Mouse (Mus musculus): ENCODE data around the gene Aff1. TPM values are rescaled to one million over a fixed set of nuclear protein-coding genes. Genes with fewer than 3 reads are reported as not detected.

Aff1 gene
- polyA plus RNA-seq, 1 experiment from 2014 or later: 1.9 TPM

- H3K4me1 ChIP-seq (ENCODE audit: control insufficient read depth, insufficient read depth, low read depth, low read length): no peaks in the 10 kb centered on the region
- no peak overlapping the region for H3K4me3 ChIP-seq (ENCODE audit: low read length)
- no peak for ATAC-seq
- no peaks in the 10 kb centered on the region for H3K9me3 ChIP-seq (ENCODE audit: control insufficient read depth, low read length)
- no peak overlapping the region for H3K27ac ChIP-seq (ENCODE audit: low read depth, low read length)
- H3K4me2 ChIP-seq (ENCODE audit: low read length): no peak overlapping the region
- WGBS: 82% methylated on average over 2 of the region's 2 CpGs
- no peak overlapping the region for H3K9ac ChIP-seq (ENCODE audit: low read depth, low read length)
- H3K36me3 ChIP-seq (ENCODE audit: control insufficient read depth, insufficient read depth, low read length): no peaks in the 10 kb centered on the region
- no peaks in the 10 kb centered on the region for H3K27me3 ChIP-seq (replicated peaks; ENCODE audit: control insufficient read depth, insufficient read depth, low read length)
Measured at GRCm38 (mm10) chr5:103665876-103666275, 26.3 kb upstream of the Aff1 start.

- no peak overlapping the region for H3K9ac ChIP-seq (ENCODE audit: low read depth, low read length)
- ATAC-seq: no peak
- WGBS: 78% methylated on average over 3 of the region's 3 CpGs
- no peak overlapping the region for H3K4me3 ChIP-seq (ENCODE audit: low read length)
- no peaks in the 10 kb centered on the region for H3K27me3 ChIP-seq (replicated peaks; ENCODE audit: control insufficient read depth, insufficient read depth, low read length)
- no peak overlapping the region for H3K27ac ChIP-seq (ENCODE audit: low read depth, low read length)
- no peak overlapping the region for H3K4me2 ChIP-seq (ENCODE audit: low read length)
- no peaks in the 10 kb centered on the region for H3K4me1 ChIP-seq (ENCODE audit: control insufficient read depth, insufficient read depth, low read depth, low read length)
- no peaks in the 10 kb centered on the region for H3K9me3 ChIP-seq (ENCODE audit: control insufficient read depth, low read length)
- no peaks in the 10 kb centered on the region for H3K36me3 ChIP-seq (ENCODE audit: control insufficient read depth, insufficient read depth, low read length)
Measured at GRCm38 (mm10) chr5:103671858-103672257, 20.3 kb upstream of the Aff1 start.

- no peak overlapping the region for H3K4me2 ChIP-seq (ENCODE audit: low read length)
- WGBS: 85% methylated on average over 4 of the region's 4 CpGs
- no peaks in the 10 kb centered on the region for H3K27me3 ChIP-seq (replicated peaks; ENCODE audit: control insufficient read depth, insufficient read depth, low read length)
- no peak overlapping the region for H3K27ac ChIP-seq (ENCODE audit: low read depth, low read length)
- ATAC-seq: no peak
- no peaks in the 10 kb centered on the region for H3K4me1 ChIP-seq (ENCODE audit: control insufficient read depth, insufficient read depth, low read depth, low read length)
- no peak overlapping the region for H3K4me3 ChIP-seq (ENCODE audit: low read length)
- H3K9ac ChIP-seq (ENCODE audit: low read depth, low read length): no peak overlapping the region
- no peaks in the 10 kb centered on the region for H3K9me3 ChIP-seq (ENCODE audit: control insufficient read depth, low read length)
- H3K36me3 ChIP-seq (ENCODE audit: control insufficient read depth, insufficient read depth, low read length): no peaks in the 10 kb centered on the region
Measured at GRCm38 (mm10) chr5:103673611-103674010, 18.6 kb upstream of the Aff1 start.

DNA sequence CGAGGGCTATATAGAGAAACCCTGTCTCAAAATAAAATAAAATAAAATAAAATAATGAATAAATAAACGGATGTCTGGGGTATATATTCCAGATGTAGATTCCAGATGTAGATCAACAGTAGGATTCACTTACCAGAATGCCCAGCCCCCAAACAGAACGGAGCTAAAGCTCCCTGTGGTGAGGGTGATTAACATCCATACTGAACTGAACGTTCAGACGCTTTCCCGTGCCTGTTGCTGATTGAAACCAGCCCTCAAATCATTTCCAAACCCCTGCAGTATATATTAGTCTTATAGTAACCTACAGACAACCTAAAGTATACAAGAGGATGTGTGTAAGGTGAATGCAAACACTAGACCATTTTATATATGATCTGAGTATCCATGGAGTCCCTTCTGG lies 17.7 kb upstream of the Aff1 start:
- Histone ChIP-seq H3K4me3 (ENCODE audit: low read length) (no peak overlapping the region), H3K27me3 (replicated peaks; ENCODE audit: control insufficient read depth, insufficient read depth, low read length) (no peaks in the 10 kb centered on the region), H3K9ac (ENCODE audit: low read depth, low read length) (no peak overlapping the region), H3K4me2 (ENCODE audit: low read length) (no peak overlapping the region), H3K9me3 (ENCODE audit: control insufficient read depth, low read length) (no peaks in the 10 kb centered on the region), H3K27ac (ENCODE audit: low read depth, low read length) (no peak overlapping the region), H3K36me3 (ENCODE audit: control insufficient read depth, insufficient read depth, low read length) (no peaks in the 10 kb centered on the region), H3K4me1 (ENCODE audit: control insufficient read depth, insufficient read depth, low read depth, low read length) (no peaks in the 10 kb centered on the region)
- no peak for ATAC-seq
- 51% methylated on average over 6 of the region's 6 CpGs for WGBS

- Histone ChIP-seq H3K4me2 (ENCODE audit: low read length) (no peak overlapping the region), H3K4me1 (ENCODE audit: control insufficient read depth, insufficient read depth, low read depth, low read length) (no peaks in the 10 kb centered on the region), H3K9ac (ENCODE audit: low read depth, low read length) (no peak overlapping the region), H3K27me3 (replicated peaks; ENCODE audit: control insufficient read depth, insufficient read depth, low read length) (no peaks in the 10 kb centered on the region), H3K27ac (ENCODE audit: low read depth, low read length) (no peak overlapping the region), H3K36me3 (ENCODE audit: control insufficient read depth, insufficient read depth, low read length) (no peaks in the 10 kb centered on the region), H3K4me3 (ENCODE audit: low read length) (no peak overlapping the region), H3K9me3 (ENCODE audit: control insufficient read depth, low read length) (no peaks in the 10 kb centered on the region)
- 89% methylated on average over 6 of the region's 6 CpGs for WGBS
- no peak for ATAC-seq
Measured at GRCm38 (mm10) chr5:103676289-103676881, 15.8 kb upstream of the Aff1 start.

DNA sequence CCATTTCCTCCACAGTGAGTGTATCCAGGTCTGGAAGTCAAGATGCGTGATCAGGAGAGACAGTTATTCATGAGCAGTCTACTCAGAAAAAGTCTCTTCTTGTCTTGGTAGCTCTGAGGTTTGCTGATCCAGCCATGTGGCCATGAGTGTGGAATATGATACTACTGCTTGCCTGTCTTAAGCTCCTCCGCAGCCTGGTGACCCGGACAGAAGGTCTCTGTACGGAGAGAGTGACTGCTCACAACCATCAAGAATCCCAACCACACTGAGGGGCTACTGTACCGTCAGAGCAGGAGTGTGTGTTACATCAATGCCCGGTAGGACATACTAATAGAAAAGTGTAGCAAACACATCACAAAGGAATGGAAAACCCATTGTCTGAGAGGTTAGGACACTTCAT lies 14.3 kb upstream of the Aff1 start:
- 85% methylated on average over 6 of the region's 6 CpGs for WGBS
- Histone ChIP-seq H3K4me3 (ENCODE audit: low read length) (no peak overlapping the region), H3K4me2 (ENCODE audit: low read length) (no peak overlapping the region)

DNA sequence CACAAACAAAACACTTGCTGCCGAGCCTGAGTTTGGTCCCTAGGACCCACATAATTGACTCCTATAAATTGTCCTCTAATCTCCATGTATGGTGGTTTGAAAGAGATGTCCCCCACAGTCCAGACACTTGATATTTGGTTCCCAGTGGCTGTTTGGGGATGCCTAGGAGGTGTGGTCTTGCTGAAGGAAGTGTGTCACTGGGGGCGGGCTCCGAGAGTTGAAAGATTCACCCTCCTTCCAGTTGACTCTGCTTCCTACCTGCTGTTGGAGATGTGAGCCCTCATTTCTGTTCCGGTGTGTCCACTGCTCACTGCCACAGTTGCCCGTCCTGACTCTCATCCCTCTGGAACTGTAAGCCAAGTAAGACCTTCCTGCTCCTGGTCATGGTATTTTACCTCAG lies 13.2 kb upstream of the Aff1 start:
- no peaks in the 10 kb centered on the region for H3K9me3 ChIP-seq (ENCODE audit: control insufficient read depth, low read length)
- ATAC-seq: no peak
- no peaks in the 10 kb centered on the region for H3K36me3 ChIP-seq (ENCODE audit: control insufficient read depth, insufficient read depth, low read length)
- H3K27ac ChIP-seq (ENCODE audit: low read depth, low read length): no peak overlapping the region
- H3K4me2 ChIP-seq (ENCODE audit: low read length): no peak overlapping the region
- H3K27me3 ChIP-seq (replicated peaks; ENCODE audit: control insufficient read depth, insufficient read depth, low read length): no peaks in the 10 kb centered on the region
- WGBS: 97% methylated on average over 5 of the region's 5 CpGs
- no peak overlapping the region for H3K4me3 ChIP-seq (ENCODE audit: low read length)
- H3K4me1 ChIP-seq (ENCODE audit: control insufficient read depth, insufficient read depth, low read depth, low read length): no peaks in the 10 kb centered on the region
- H3K9ac ChIP-seq (ENCODE audit: low read depth, low read length): no peak overlapping the region

More for the DNA sequence above, 14.3 kb upstream of the Aff1 start:
- no peaks in the 10 kb centered on the region for H3K36me3 ChIP-seq (ENCODE audit: control insufficient read depth, insufficient read depth, low read length)
- H3K27ac ChIP-seq (ENCODE audit: low read depth, low read length): no peak overlapping the region
- H3K9ac ChIP-seq (ENCODE audit: low read depth, low read length): no peak overlapping the region
- no peaks in the 10 kb centered on the region for H3K4me1 ChIP-seq (ENCODE audit: control insufficient read depth, insufficient read depth, low read depth, low read length)
- ATAC-seq: no peak
- H3K9me3 ChIP-seq (ENCODE audit: control insufficient read depth, low read length): no peaks in the 10 kb centered on the region
- no peaks in the 10 kb centered on the region for H3K27me3 ChIP-seq (replicated peaks; ENCODE audit: control insufficient read depth, insufficient read depth, low read length)

- no peak for ATAC-seq
- 43% methylated on average over 4 of the region's 4 CpGs for WGBS
- H3K4me1 ChIP-seq (ENCODE audit: control insufficient read depth, insufficient read depth, low read depth, low read length): no peaks in the 10 kb centered on the region
Measured at GRCm38 (mm10) chr5:103680381-103680780, 11.8 kb upstream of the Aff1 start.

DNA sequence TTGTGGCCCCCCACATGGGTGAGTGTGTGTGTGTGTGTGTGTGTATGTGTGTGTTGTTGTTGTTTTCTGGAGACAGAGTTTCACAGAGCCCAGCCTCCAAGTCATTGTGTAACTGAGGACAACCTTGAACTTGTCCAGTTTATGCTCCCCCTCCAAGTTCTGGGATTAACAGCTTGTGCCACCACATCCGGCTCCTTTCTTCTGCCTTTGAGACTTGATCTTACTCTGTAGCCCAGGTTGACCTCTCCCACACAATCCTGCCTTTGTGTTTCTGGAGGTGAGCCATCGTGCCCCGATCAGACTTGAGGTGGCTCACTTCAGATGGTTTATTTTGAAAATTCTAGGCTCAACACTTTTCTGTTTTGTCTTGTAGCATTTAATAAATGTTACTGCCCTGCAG lies 10.3 kb upstream of the Aff1 start:
- ATAC-seq: no peak
- no peaks in the 10 kb centered on the region for H3K4me1 ChIP-seq (ENCODE audit: control insufficient read depth, insufficient read depth, low read depth, low read length)
- H3K27ac ChIP-seq (ENCODE audit: low read depth, low read length): no peak overlapping the region
- H3K36me3 ChIP-seq (ENCODE audit: control insufficient read depth, insufficient read depth, low read length): no peaks in the 10 kb centered on the region
- WGBS: 72% methylated on average over 3 of the region's 3 CpGs
- H3K4me2 ChIP-seq (ENCODE audit: low read length): no peak overlapping the region
- no peaks in the 10 kb centered on the region for H3K27me3 ChIP-seq (replicated peaks; ENCODE audit: control insufficient read depth, insufficient read depth, low read length)
- H3K9ac ChIP-seq (ENCODE audit: low read depth, low read length): no peak overlapping the region
- H3K9me3 ChIP-seq (ENCODE audit: control insufficient read depth, low read length): no peaks in the 10 kb centered on the region
- no peak overlapping the region for H3K4me3 ChIP-seq (ENCODE audit: low read length)

More at GRCm38 (mm10) chr5:103680381-103680780, 11.8 kb upstream of the Aff1 start:
- no peak overlapping the region for H3K4me3 ChIP-seq (ENCODE audit: low read length)
- no peaks in the 10 kb centered on the region for H3K27me3 ChIP-seq (replicated peaks; ENCODE audit: control insufficient read depth, insufficient read depth, low read length)
- H3K4me2 ChIP-seq (ENCODE audit: low read length): no peak overlapping the region
- H3K27ac ChIP-seq (ENCODE audit: low read depth, low read length): no peak overlapping the region
- H3K9me3 ChIP-seq (ENCODE audit: control insufficient read depth, low read length): no peaks in the 10 kb centered on the region
- H3K9ac ChIP-seq (ENCODE audit: low read depth, low read length): no peak overlapping the region
- H3K36me3 ChIP-seq (ENCODE audit: control insufficient read depth, insufficient read depth, low read length): no peaks in the 10 kb centered on the region

DNA sequence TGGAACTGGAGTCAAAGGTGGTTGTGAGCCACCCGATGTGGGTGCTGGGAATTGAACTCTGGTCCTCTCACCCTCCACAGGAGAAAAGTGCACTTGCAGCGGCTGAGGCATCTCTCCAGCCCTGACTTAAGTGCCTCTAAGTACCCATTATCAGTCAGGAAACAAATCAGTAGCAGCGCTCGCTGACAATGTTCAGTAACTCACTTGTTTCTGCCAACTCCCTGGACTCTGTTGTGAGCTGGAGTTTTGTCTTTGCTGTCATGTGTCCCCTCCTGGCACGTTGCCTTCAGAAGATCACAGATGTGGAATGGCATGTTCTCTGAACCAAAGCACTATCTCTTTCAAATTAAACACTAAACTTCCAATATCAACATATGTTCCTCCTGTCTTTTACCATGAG lies 2.5 kb upstream of the Aff1 start:
- Histone ChIP-seq H3K4me1 (ENCODE audit: control insufficient read depth, insufficient read depth, low read depth, low read length) (peaks cover 19% of the 10 kb centered on the region), H3K4me2 (ENCODE audit: low read length) (no peak overlapping the region), H3K27me3 (replicated peaks; ENCODE audit: control insufficient read depth, insufficient read depth, low read length) (peaks cover 8% of the 10 kb centered on the region), H3K4me3 (ENCODE audit: low read length) (no peak overlapping the region), H3K9me3 (ENCODE audit: control insufficient read depth, low read length) (no peaks in the 10 kb centered on the region), H3K36me3 (ENCODE audit: control insufficient read depth, insufficient read depth, low read length) (no peaks in the 10 kb centered on the region), H3K9ac (ENCODE audit: low read depth, low read length) (no peak overlapping the region), H3K27ac (ENCODE audit: low read depth, low read length) (no peak overlapping the region)
- WGBS: 74% methylated on average over 5 of the region's 5 CpGs
- ATAC-seq: no peak
